Mouse (Mus musculus) heart, embryonic 14.5 days (tissue): ENCODE results near the gene Sfta2. TPM values are rescaled to one million over a fixed set of nuclear protein-coding genes. Genes with fewer than 3 reads are reported as not detected.

Experiments used
- polyA plus RNA-seq: library from polyadenylated mRNA; unstranded; fragments of >200 nt; fragmentation: Nextera tagmentation; extraction: Ambion mirVana; gene quantifications from 2 replicates; pipeline ENCODE4 v1.2.1, GENCODE M21; 2014

The Sfta2 gene
- polyA plus RNA-seq, 1 experiment from 2014 or later, result not detected

Other genes with a start within 250 kb of the Sfta2 start
- 1.7 and 2.1 TPM in 2 replicates for gene H2-Q4, start 221.9 kb upstream of the Sfta2 start, polyA plus RNA-seq
- 0.09 and 0.22 TPM in 2 replicates for gene H2-Q6, start 176.7 kb upstream of the Sfta2 start, polyA plus RNA-seq
- gene H2-Q7, start 162.4 kb upstream of the Sfta2 start, polyA plus RNA-seq, result 0.47 and 0.89 TPM in 2 replicates
- gene H2-Q10, start 131.5 kb upstream of the Sfta2 start, polyA plus RNA-seq, result 0.09 and 0.14 TPM in 2 replicates
- gene Pou5f1, start 95.5 kb upstream of the Sfta2 start, polyA plus RNA-seq, result not detected in 2 replicates
- 52.8 and 55.9 TPM in 2 replicates for gene Tcf19, start 84.7 kb upstream of the Sfta2 start, polyA plus RNA-seq
- 10.2 and 10.4 TPM in 2 replicates for gene Cchcr1, start 84.4 kb upstream of the Sfta2 start, polyA plus RNA-seq
- gene Psors1c2, start 68.3 kb upstream of the Sfta2 start, polyA plus RNA-seq, result 0.66 TPM in 1 of 2 replicates, not detected in the other
- gene Cdsn, start 49.4 kb upstream of the Sfta2 start, polyA plus RNA-seq, result 0.50 and 0.57 TPM in 2 replicates
- not detected in 2 replicates for gene 2300002M23Rik, start 34.1 kb upstream of the Sfta2 start, polyA plus RNA-seq
- gene Gm9573, start 25.1 kb downstream of the Sfta2 start, polyA plus RNA-seq, result not detected in 2 replicates
- 0.09 TPM in 1 of 2 replicates, not detected in the other for gene Mucl3, start 42.1 kb downstream of the Sfta2 start, polyA plus RNA-seq
- 10.8 and 12.7 TPM in 2 replicates for gene Vars2, start 66.0 kb downstream of the Sfta2 start, polyA plus RNA-seq
- gene Gtf2h4, start 72.2 kb downstream of the Sfta2 start, polyA plus RNA-seq, result 21.9 and 23.8 TPM in 2 replicates
- gene Ddr1, start 103.1 kb downstream of the Sfta2 start, polyA plus RNA-seq, result 75.7 and 75.8 TPM in 2 replicates
- gene Ier3, start 220.1 kb downstream of the Sfta2 start, polyA plus RNA-seq, result 20.8 and 27.3 TPM in 2 replicates
- 86.8 and 93.7 TPM in 2 replicates for gene Flot1, start 221.7 kb downstream of the Sfta2 start, polyA plus RNA-seq
- 673 and 698 TPM in 2 replicates for gene Tubb5, start 236.8 kb downstream of the Sfta2 start, polyA plus RNA-seq
- gene Mdc1, start 240.0 kb downstream of the Sfta2 start, polyA plus RNA-seq, result 15.3 and 16.1 TPM in 2 replicates